Mouse (Mus musculus) adrenal gland, postnatal 4 days (tissue): ENCODE results near the gene AC109138.7. TPM values are rescaled to one million over a fixed set of nuclear protein-coding genes. Genes with fewer than 3 reads are reported as not detected.

Experiments used
- microRNA-seq: library from miRNA; unstranded; fragments of <30 nt; microRNA quantifications from one replicate; pipeline ENCODE4 v1.2.0, GENCODE M21; 2021
- total RNA-seq, 2 experiments: library from RNA; stranded (reverse); gene quantifications; 2 replicates each; pipeline ENCODE4 v1.2.3; 2021

The AC109138.7 gene
- total RNA-seq, 2 experiments from 2014 or later: not detected

Small RNA genes lying within 50 kb of the gene (microRNA-seq; reads per million reads assigned to microRNA genes)
- gene Gm26115 (not detected), gene Mir6985 (1.3 reads per million)

Other genes starting within 250 kb of the AC109138.7 start
- 1 to 10 TPM; 7.5 to 8.4 TPM for gene Aldh3b2, start 242.0 kb upstream of the AC109138.7 start, total RNA-seq
- 10 to 100 TPM; 32.3 to 36.8 TPM for gene Acy3, start 227.8 kb upstream of the AC109138.7 start, total RNA-seq
- gene Tbx10, start 221.6 kb upstream of the AC109138.7 start, total RNA-seq: under 1 TPM in 1 of 2 experiments, not detected in 1; 0.34 TPM
- 10 to 100 TPM; 21.7 to 21.9 TPM for gene Nudt8, start 213.8 kb upstream of the AC109138.7 start, total RNA-seq
- gene Gm49405, start 213.7 kb upstream of the AC109138.7 start, total RNA-seq: 1 to 10 TPM; 1.7 to 1.8 TPM
- gene Doc2g, start 211.0 kb upstream of the AC109138.7 start, total RNA-seq: 1 to 10 TPM; 2.4 to 2.6 TPM
- gene Ndufv1, start 201.6 kb upstream of the AC109138.7 start, total RNA-seq: 100 to 1,000 TPM; 253 to 283 TPM
- gene Gstp1, start 176.4 kb upstream of the AC109138.7 start, total RNA-seq: 100 to 1,000 TPM; 258 to 283 TPM
- 10 to 100 TPM; 52.6 to 68.8 TPM for gene Gstp2, start 168.3 kb upstream of the AC109138.7 start, total RNA-seq
- 10 to 100 TPM in 1 of 2 experiments, 1 to 10 TPM in 1; 1.9 to 37.5 TPM for gene Gstp3, start 154.8 kb upstream of the AC109138.7 start, total RNA-seq
- gene Cabp2, start 132.8 kb upstream of the AC109138.7 start, total RNA-seq: 1 to 10 TPM in 1 of 2 experiments, not detected in 1; 1.2 TPM
- gene Cdk2ap2, start 117.2 kb upstream of the AC109138.7 start, total RNA-seq: 10 to 100 TPM; 45.8 to 47.3 TPM
- 10 to 100 TPM; 51.6 to 65.0 TPM for gene Pitpnm1, start 114.4 kb upstream of the AC109138.7 start, total RNA-seq
- 10 to 100 TPM; 86.1 to 88.5 TPM for gene Aip, start 88.5 kb upstream of the AC109138.7 start, total RNA-seq
- under 1 TPM; 0.08 to 0.14 TPM for gene Gpr152, start 74.6 kb upstream of the AC109138.7 start, total RNA-seq
- under 1 TPM in 1 of 2 experiments, not detected in 1; 0.20 TPM for gene Cabp4, start 70.3 kb upstream of the AC109138.7 start, total RNA-seq
- 100 to 1,000 TPM; 192 to 203 TPM for gene Coro1b, start 65.7 kb upstream of the AC109138.7 start, total RNA-seq
- 1 to 10 TPM; 5.1 to 5.2 TPM for gene Ptprcap, start 60.8 kb upstream of the AC109138.7 start, total RNA-seq
- gene Rps6kb2, start 51.0 kb upstream of the AC109138.7 start, total RNA-seq: 10 to 100 TPM; 46.6 to 50.0 TPM
- gene Carns1, start 38.9 kb upstream of the AC109138.7 start, total RNA-seq: 1 to 10 TPM; 5.5 to 7.3 TPM
- 1 to 10 TPM; 3.2 to 4.3 TPM for gene Tbc1d10c, start 23.1 kb upstream of the AC109138.7 start, total RNA-seq
- gene Ppp1ca, start 22.3 kb upstream of the AC109138.7 start, total RNA-seq: 100 to 1,000 TPM; 464 to 467 TPM
- 10 to 100 TPM; 14.7 to 16.2 TPM for gene Rad9a, start 12.7 kb upstream of the AC109138.7 start, total RNA-seq
- 10 to 100 TPM; 10.0 to 10.7 TPM for gene Clcf1, start 119 bp upstream of the AC109138.7 start, total RNA-seq
- gene Pold4, start 17.5 kb downstream of the AC109138.7 start, total RNA-seq: 10 to 100 TPM; 32.7 to 34.3 TPM
- 10 to 100 TPM; 37.6 to 40.9 TPM for gene Ssh3, start 54.8 kb downstream of the AC109138.7 start, total RNA-seq
- gene Ankrd13d, start 68.8 kb downstream of the AC109138.7 start, total RNA-seq: 1 to 10 TPM; 8.2 to 8.8 TPM
- 10 to 100 TPM; 54.6 to 57.8 TPM for gene Grk2, start 91.9 kb downstream of the AC109138.7 start, total RNA-seq
- gene Kdm2a, start 183.9 kb downstream of the AC109138.7 start, total RNA-seq: 100 to 1,000 TPM; 104 to 106 TPM
- gene Rhod, start 225.1 kb downstream of the AC109138.7 start, total RNA-seq: 10 to 100 TPM; 18.0 to 19.7 TPM